Mouse (Mus musculus) neural tube, embryonic 15.5 days (tissue): ENCODE results near the gene Gm13212. TPM values are rescaled to one million over a fixed set of nuclear protein-coding genes. Genes with fewer than 3 reads are reported as not detected.
"Not testable (repeated sequence)": the region's sequence is repeated elsewhere in the genome, so short reads cannot be mapped to it uniquely, and the experiment has no call there.

ENCODE experiments used
- ATAC-seq: fragments of 200-750 bp; cut with Nextera tagmentation; 2 replicates; pipeline ENCODE4 v1.8.0; 2017; ENCODE audit warnings: mild to moderate bottlenecking, moderate TSS enrichment, moderate library complexity; ENCODE audit not compliant: low FRiP score
- H3K27ac ChIP-seq: fragments of 300-500 bp; sonication (generic); replicated peaks from 2 replicates; pipeline ENCODE4 v1.5.1; 2015; ENCODE audit warnings: mild to moderate bottlenecking, inconsistent platforms
- H3K27me3 ChIP-seq: fragments of 300-500 bp; sonication (generic); replicated peaks from 2 replicates; pipeline ENCODE4 v1.6.1; 2015; ENCODE audit warnings: inconsistent platforms
- H3K36me3 ChIP-seq: fragments of 300-500 bp; sonication (generic); 2 replicates; pipeline ENCODE4 v1.6.1; 2015; ENCODE audit warnings: inconsistent platforms
- H3K4me1 ChIP-seq: fragments of 300-500 bp; sonication (generic); 2 replicates; pipeline ENCODE4 v1.6.1; 2015; ENCODE audit warnings: inconsistent platforms
- H3K4me2 ChIP-seq: fragments of 300-500 bp; sonication (generic); 2 replicates; pipeline ENCODE4 v1.6.1; 2015; ENCODE audit warnings: inconsistent platforms, mild to moderate bottlenecking, moderate library complexity
- H3K4me3 ChIP-seq: fragments of 300-500 bp; sonication (generic); replicated peaks from 2 replicates; pipeline ENCODE4 v1.5.1; 2015; ENCODE audit warnings: mild to moderate bottlenecking, inconsistent platforms
- H3K9ac ChIP-seq: fragments of 300-500 bp; sonication (generic); replicated peaks from 2 replicates; pipeline ENCODE4 v1.6.1; 2015; ENCODE audit warnings: mild to moderate bottlenecking, inconsistent platforms
- H3K9me3 ChIP-seq: fragments of 300-500 bp; sonication (generic); replicated peaks from 2 replicates; pipeline ENCODE4 v1.6.1; 2016; ENCODE audit warnings: inconsistent platforms
- WGBS: fragments of 180-500 bp; shearing (Covaris S2); methylation state at CpG from one replicate; pipeline ENCODE4 v1.1.7; 2015; ENCODE audit warnings: mixed read lengths; 5-methylcytosine and 5-hydroxymethylcytosine counted together
- polyA plus RNA-seq: library from polyadenylated mRNA; unstranded; fragments of >200 nt; fragmentation: Nextera tagmentation; extraction: Ambion mirVana; gene quantifications from 2 replicates; pipeline ENCODE4 v1.2.1, GENCODE M21; 2015

The Gm13212 gene
- polyA plus RNA-seq, 1 experiment from 2014 or later = 0.33 TPM

- not testable (repeated sequence) for H3K9ac ChIP-seq, H3K27ac ChIP-seq, H3K4me1 ChIP-seq, H3K36me3 ChIP-seq, H3K27me3 ChIP-seq, H3K4me2 ChIP-seq, H3K9me3 ChIP-seq, ATAC-seq, H3K4me3 ChIP-seq
- 67% methylated on average over 1 of the region's 1 CpGs for WGBS
Measured at GRCm38 (mm10) chr4:145594183-145594582, 9.2 kb downstream of the Gm13212 start.

DNA sequence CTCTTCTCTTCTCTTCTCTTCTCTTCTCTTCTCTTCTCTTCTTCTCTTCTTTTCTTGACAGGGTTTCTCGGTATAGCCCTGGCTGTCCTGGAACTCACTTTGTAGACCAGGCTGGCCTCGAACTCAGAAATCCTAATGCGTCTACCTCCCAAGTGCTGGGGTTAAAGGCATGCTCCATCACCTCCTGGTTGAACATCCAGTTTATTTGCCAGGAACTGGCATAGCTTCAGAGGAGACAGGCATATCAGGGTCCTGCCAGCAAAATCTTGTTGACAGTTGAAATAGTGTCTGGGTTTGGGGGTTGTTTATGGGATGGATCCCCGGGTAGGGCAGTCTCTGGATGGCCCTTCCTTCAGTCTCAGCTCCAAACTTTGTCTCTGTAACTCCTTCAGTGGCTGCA, 9.8 kb downstream of the Gm13212 start:
- 91% methylated on average over 4 of the region's 4 CpGs for whole genome bisulfite sequencing
- not testable (repeated sequence) for ATAC-seq

GRCm38 (mm10) chr4:145640416-145641185, 55.6 kb downstream of the Gm13212 start:
- 26% methylated on average over 75 of the region's 83 CpGs for WGBS
- ATAC-seq, H3K9me3 ChIP-seq, H3K4me1 ChIP-seq, H3K27me3 ChIP-seq, H3K9ac ChIP-seq, H3K36me3 ChIP-seq, H3K27ac ChIP-seq: not testable (repeated sequence)
- Histone ChIP-seq H3K4me2 (peak overlapping the region; percentile 17; the same call in 1 of the 2 replicates), H3K4me3 (peak overlapping the region; percentile 20; the same call in 1 of the 2 replicates)

More for the DNA sequence above, 9.8 kb downstream of the Gm13212 start:
- H3K4me3 ChIP-seq, H3K27me3 ChIP-seq, H3K4me2 ChIP-seq, H3K27ac ChIP-seq, H3K4me1 ChIP-seq, H3K9ac ChIP-seq, H3K36me3 ChIP-seq, H3K9me3 ChIP-seq: not testable (repeated sequence)

GRCm38 (mm10) chr4:145670385-145670784, 85.4 kb downstream of the Gm13212 start, which contains the start of gene Zfp980:
Zfp980 (plus strand) TSS chr4:145670685.
- not testable (repeated sequence) for ATAC-seq, H3K9ac ChIP-seq, H3K4me3 ChIP-seq, H3K4me1 ChIP-seq, H3K9me3 ChIP-seq, H3K4me2 ChIP-seq, H3K27me3 ChIP-seq, H3K27ac ChIP-seq, H3K36me3 ChIP-seq
- 88% methylated on average over 3 of the region's 3 CpGs for WGBS

- H3K4me3 ChIP-seq, H3K4me1 ChIP-seq, H3K27ac ChIP-seq, ATAC-seq, H3K9ac ChIP-seq, H3K36me3 ChIP-seq, H3K4me2 ChIP-seq, H3K27me3 ChIP-seq, H3K9me3 ChIP-seq: not testable (repeated sequence)
- WGBS = 75% methylated on average over 2 of the region's 2 CpGs
Measured at GRCm38 (mm10) chr4:145674286-145674780, 89.4 kb downstream of the Gm13212 start.

Other genes starting within 250 kb of the Gm13212 start
- gene Zfp990, start 74.4 kb upstream of the Gm13212 start, polyA plus RNA-seq = 0.15 TPM in 1 of 2 replicates, not detected in the other
- 0.05 TPM in 1 of 2 replicates, not detected in the other for gene Zfp980, start 85.5 kb downstream of the Gm13212 start, polyA plus RNA-seq